Mouse (Mus musculus) layer of hippocampus, adult 2 months (tissue): ENCODE data around the gene Gm47955. TPM values are rescaled to one million over a fixed set of nuclear protein-coding genes. Genes with fewer than 3 reads are reported as not detected.
A peak's percentile ranks its signal among the peaks of the same experiment; 100 is the strongest.
"Not testable (repeated sequence)": the region's sequence is repeated elsewhere in the genome, so short reads cannot be mapped to it uniquely, and the experiment has no call there.

Experiments used
- DNase-seq, 2 experiments: peaks; one replicate each; pipeline ENCODE4 v3.0.0; 2022; ENCODE audit warnings: low spot score in 2 of 2
- H3K27ac ChIP-seq: fragments of 200-600 bp; 2 replicates; pipeline ENCODE4 v1.8.1; 2022
- H3K4me3 ChIP-seq: fragments of 200-600 bp; 2 replicates; pipeline ENCODE4 v1.8.1; 2022; ENCODE audit warnings: mild to moderate bottlenecking
- CTCF ChIP-seq: fragments of 200-600 bp; conservative IDR thresholded peaks from 2 replicates; pipeline ENCODE4 v1.8.1; 2022; ENCODE audit warnings: antibody characterized with exemption, mild to moderate bottlenecking, moderate library complexity
- total RNA-seq, 2 experiments: library from RNA; stranded (reverse); gene quantifications; 2 replicates each; pipeline ENCODE4 v1.2.3; 2021

The Gm47955 gene
- total RNA-seq, 2 experiments from 2014 or later, result not detected

- TF ChIP-seq CTCF, result peak; percentile 63
- DNase-seq, result no peak
- Histone ChIP-seq H3K27ac (peak overlapping the region; percentile 72), H3K4me3 (no peak overlapping the region)
These were observed 13.2 kb downstream of the Gm47955 start for GRCm38 (mm10) chr1:82973244-82973643.

- Histone ChIP-seq H3K4me3 (no peak overlapping the region), H3K27ac (peak overlapping the region; percentile 72)
- TF ChIP-seq CTCF, result no peak
- DNase-seq, result no peak
These were observed 13.8 kb downstream of the Gm47955 start for GRCm38 (mm10) chr1:82973901-82974300.

GRCm38 (mm10) chr1:82974342-82974741 lies 14.3 kb downstream of the Gm47955 start:
- Histone ChIP-seq H3K27ac (peak overlapping the region; percentile 40), H3K4me3 (no peak overlapping the region)
- no peak for TF ChIP-seq CTCF
- no peak for DNase-seq

- no peak for TF ChIP-seq CTCF
- H3K27ac ChIP-seq, result no peak overlapping the region; the same call in 1 of the 2 replicates
- DNase-seq, result no peak
- no peak overlapping the region for H3K4me3 ChIP-seq
These were observed 15.7 kb downstream of the Gm47955 start for GRCm38 (mm10) chr1:82975750-82976149.

GRCm38 (mm10) chr1:82977840-82978239 lies 17.8 kb downstream of the Gm47955 start:
- Histone ChIP-seq H3K27ac (no peak overlapping the region), H3K4me3 (no peak overlapping the region)
- no peak for TF ChIP-seq CTCF

GRCm38 (mm10) chr1:82986738-82987137 lies 26.7 kb downstream of the Gm47955 start:
- H3K4me3 ChIP-seq, result no peak overlapping the region
- DNase-seq, result no peak
- no peak overlapping the region for H3K27ac ChIP-seq
- TF ChIP-seq CTCF, result no peak

More at GRCm38 (mm10) chr1:82977840-82978239, 17.8 kb downstream of the Gm47955 start:
- DNase-seq, result no peak

- TF ChIP-seq CTCF, result peak; percentile 88
- Histone ChIP-seq H3K27ac (no peak overlapping the region), H3K4me3 (no peak overlapping the region)
- DNase-seq, result peak; percentile 65 to 76
These were observed 27.6 kb downstream of the Gm47955 start for GRCm38 (mm10) chr1:82987530-82988198.

- Histone ChIP-seq H3K4me3 (no peak overlapping the region), H3K27ac (no peak overlapping the region)
- no peak for DNase-seq
- TF ChIP-seq CTCF, result no peak
These were observed 31.0 kb downstream of the Gm47955 start for GRCm38 (mm10) chr1:82991062-82991461.

GRCm38 (mm10) chr1:82991596-82991995 lies 31.5 kb downstream of the Gm47955 start:
- no peak for TF ChIP-seq CTCF
- Histone ChIP-seq H3K27ac (no peak overlapping the region), H3K4me3 (no peak overlapping the region)
- no peak for DNase-seq

GRCm38 (mm10) chr1:82992093-82992492 lies 32.0 kb downstream of the Gm47955 start:
- no peak for TF ChIP-seq CTCF
- H3K4me3 ChIP-seq, result no peak overlapping the region
- DNase-seq, result no peak
- no peak overlapping the region for H3K27ac ChIP-seq

- H3K27ac ChIP-seq, result no peak overlapping the region
- no peak overlapping the region for H3K4me3 ChIP-seq
- no peak for DNase-seq
- TF ChIP-seq CTCF, result no peak
These were observed 33.9 kb downstream of the Gm47955 start for GRCm38 (mm10) chr1:82993947-82994346.

- not testable (repeated sequence) for DNase-seq, H3K4me3 ChIP-seq, H3K27ac ChIP-seq
These were observed 40.2 kb downstream of the Gm47955 start, which contains the start of gene Gm47959 for GRCm38 (mm10) chr1:83000306-83000705. Gene Gm47959, plus strand, starts transcription at chr1:83000548.

GRCm38 (mm10) chr1:83006218-83007179 lies 46.4 kb downstream of the Gm47955 start:
- TF ChIP-seq CTCF, result no peak
- H3K4me3 ChIP-seq, result no peak overlapping the region
- H3K27ac ChIP-seq, result no peak overlapping the region
- no peak for DNase-seq

GRCm38 (mm10) chr1:83007471-83007870 lies 47.4 kb downstream of the Gm47955 start:
- no peak overlapping the region for H3K4me3 ChIP-seq
- H3K27ac ChIP-seq, result no peak overlapping the region
- DNase-seq, result peak in 1 of 2 experiments; percentile 15
- no peak for TF ChIP-seq CTCF

Other genes starting within 250 kb of the Gm47955 start
- 100 to 1,000 TPM; 228 to 231 TPM for gene Mff, start 235.4 kb upstream of the Gm47955 start, total RNA-seq
- gene Tm4sf20, start 191.8 kb upstream of the Gm47955 start, total RNA-seq, result not detected
- gene Gm47791, start 189.0 kb upstream of the Gm47955 start, total RNA-seq, result not detected
- gene Agfg1, start 120.8 kb upstream of the Gm47955 start, total RNA-seq, result 10 to 100 TPM; 68.9 TPM
- gene A030005L19Rik, start 47.0 kb upstream of the Gm47955 start, total RNA-seq, result 1 to 10 TPM in 1 of 2 experiments, under 1 TPM in 1; 0.47 to 1.3 TPM
- gene A030014E15Rik, start 35.4 kb upstream of the Gm47955 start, total RNA-seq, result not detected
- not detected for gene Gm6217, start 28.9 kb upstream of the Gm47955 start, total RNA-seq
- gene A030003K21Rik, start 16.9 kb upstream of the Gm47955 start, total RNA-seq, result not detected
- not detected for gene Gm7544, start 4.3 kb upstream of the Gm47955 start, total RNA-seq
- not detected for gene Gm47959, start 40.3 kb downstream of the Gm47955 start, total RNA-seq
- gene Slc19a3, start 78.2 kb downstream of the Gm47955 start, total RNA-seq, result 1 to 10 TPM; 3.1 to 3.2 TPM
- not detected for gene Krtap28-10, start 82.2 kb downstream of the Gm47955 start, total RNA-seq
- gene Gm47969, start 84.6 kb downstream of the Gm47955 start, total RNA-seq, result not detected
- gene A030005K14Rik, start 99.1 kb downstream of the Gm47955 start, total RNA-seq, result not detected
- gene Krtap28-13, start 100.6 kb downstream of the Gm47955 start, total RNA-seq, result not detected
- gene Ccl20, start 156.5 kb downstream of the Gm47955 start, total RNA-seq, result not detected
- 1 to 10 TPM in 1 of 2 experiments, under 1 TPM in 1; 0.49 to 1.2 TPM for gene Daw1, start 199.5 kb downstream of the Gm47955 start, total RNA-seq